Mouse (Mus musculus): Measurements from ENCODE around the gene Olfr323. TPM values are rescaled to one million over a fixed set of nuclear protein-coding genes. Genes with fewer than 3 reads are reported as not detected.

Gene Olfr323
- polyA plus RNA-seq, 1 experiment: not detected

- DNase-seq (ENCODE audit: low read depth): no peak
These were observed 27.3 kb downstream of the Olfr323 start for GRCm38 (mm10) chr11:58602800-58603560.

- no peak for DNase-seq (ENCODE audit: low read depth)
These were observed 28.2 kb downstream of the Olfr323 start for GRCm38 (mm10) chr11:58602062-58602461.

GRCm38 (mm10) chr11:58597837-58598236, 32.5 kb downstream of the Olfr323 start:
- DNase-seq (ENCODE audit: low read depth): no peak

GRCm38 (mm10) chr11:58594814-58595213, 35.5 kb downstream of the Olfr323 start, which contains the start of gene Olfr324:
Gene Olfr324 (plus strand): TSS chr11:58595114.
- DNase-seq (ENCODE audit: low read depth): no peak

- no peak for DNase-seq (ENCODE audit: low read depth)
These were observed 41.6 kb downstream of the Olfr323 start for GRCm38 (mm10) chr11:58588620-58589250.

- no peak for DNase-seq (ENCODE audit: low read depth)
These were observed 42.4 kb downstream of the Olfr323 start for GRCm38 (mm10) chr11:58587898-58588348.

GRCm38 (mm10) chr11:58578636-58579035, 51.7 kb downstream of the Olfr323 start:
- DNase-seq (ENCODE audit: low read depth): no peak

DNA sequence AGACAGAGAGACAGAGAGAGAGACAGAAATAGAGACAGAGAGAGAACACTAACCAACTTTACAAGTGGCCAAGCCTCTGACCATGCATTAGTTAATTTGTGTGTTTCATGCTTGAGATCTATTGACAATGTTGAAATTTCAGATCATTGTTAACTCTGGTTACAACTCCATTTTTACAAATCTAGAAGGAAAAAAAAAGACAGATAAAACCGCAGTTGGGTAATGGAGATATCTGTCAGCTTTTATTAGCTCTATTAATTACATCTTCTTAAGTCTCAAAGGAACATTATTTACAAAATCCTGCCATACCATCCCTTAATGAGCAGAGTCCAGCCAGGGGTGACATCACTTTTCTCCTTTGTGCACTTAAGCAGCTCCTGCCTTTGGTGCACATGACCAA, 52.9 kb downstream of the Olfr323 start, which contains the start of gene Olfr325:
TSS of gene Olfr325 (plus strand) at position 301 of the 400 bp plus-strand sequence.
- no peak for DNase-seq (ENCODE audit: low read depth)

Other genes with a start within 250 kb of the Olfr323 start
- 0.32 and 0.60 TPM in 2 replicates for gene 1810065E05Rik, start 209.4 kb downstream of the Olfr323 start, polyA plus RNA-seq (2012; rRNA removed)
- gene Gm12253, start 197.9 kb downstream of the Olfr323 start, polyA plus RNA-seq (2012; rRNA removed): not detected in 2 replicates
- 0.26 and 0.39 TPM in 2 replicates for gene Lypd9, start 177.6 kb downstream of the Olfr323 start, polyA plus RNA-seq (2012; rRNA removed)
- gene Olfr30, start 168.2 kb downstream of the Olfr323 start, polyA plus RNA-seq (2012; rRNA removed): 0.14 and 0.30 TPM in 2 replicates
- gene Olfr332, start 137.9 kb downstream of the Olfr323 start, polyA plus RNA-seq (2012; rRNA removed): 0.08 and 0.13 TPM in 2 replicates
- gene Olfr331, start 127.9 kb downstream of the Olfr323 start, polyA plus RNA-seq (2012; rRNA removed): not detected in 2 replicates
- gene Olfr330, start 95.7 kb downstream of the Olfr323 start, polyA plus RNA-seq (2012; rRNA removed): not detected in 2 replicates
- not detected in 2 replicates for gene Olfr329-ps, start 84.1 kb downstream of the Olfr323 start, polyA plus RNA-seq (2012; rRNA removed)
- not detected in 2 replicates for gene Olfr328, start 74.9 kb downstream of the Olfr323 start, polyA plus RNA-seq (2012; rRNA removed)
- not detected in 2 replicates for gene Olfr224, start 59.9 kb downstream of the Olfr323 start, polyA plus RNA-seq (2012; rRNA removed)
- gene Olfr325, start 52.8 kb downstream of the Olfr323 start, polyA plus RNA-seq (2012; rRNA removed): not detected in 2 replicates
- gene Olfr324, start 35.4 kb downstream of the Olfr323 start, polyA plus RNA-seq (2012; rRNA removed): not detected in 2 replicates
- 0.29 TPM in 1 of 2 replicates, not detected in the other for gene 2210407C18Rik, start 14.4 kb downstream of the Olfr323 start, polyA plus RNA-seq (2012; rRNA removed)
- not detected in 2 replicates for gene Trim58, start 10.0 kb upstream of the Olfr323 start, polyA plus RNA-seq (2012; rRNA removed)
- not detected in 2 replicates for gene Olfr322, start 28.3 kb upstream of the Olfr323 start, polyA plus RNA-seq (2012; rRNA removed)
- not detected in 2 replicates for gene Olfr320, start 50.6 kb upstream of the Olfr323 start, polyA plus RNA-seq (2012; rRNA removed)
- 0.06 TPM in 1 of 2 replicates, not detected in the other for gene Olfr319, start 68.7 kb upstream of the Olfr323 start, polyA plus RNA-seq (2012; rRNA removed)
- gene Olfr318, start 93.5 kb upstream of the Olfr323 start, polyA plus RNA-seq (2012; rRNA removed): not detected in 2 replicates
- gene Olfr317, start 108.7 kb upstream of the Olfr323 start, polyA plus RNA-seq (2012; rRNA removed): not detected in 2 replicates
- not detected in 2 replicates for gene Olfr316, start 122.2 kb upstream of the Olfr323 start, polyA plus RNA-seq (2012; rRNA removed)
- gene Olfr315, start 142.7 kb upstream of the Olfr323 start, polyA plus RNA-seq (2012; rRNA removed): not detected in 2 replicates
- gene Olfr314, start 152.5 kb upstream of the Olfr323 start, polyA plus RNA-seq (2012; rRNA removed): not detected in 2 replicates
- 3.3 and 4.8 TPM in 2 replicates for gene Fam183b, start 171.5 kb upstream of the Olfr323 start, polyA plus RNA-seq (2012; rRNA removed)
- gene Olfr313, start 184.5 kb upstream of the Olfr323 start, polyA plus RNA-seq (2012; rRNA removed): not detected in 2 replicates
- not detected in 2 replicates for gene Olfr312, start 198.7 kb upstream of the Olfr323 start, polyA plus RNA-seq (2012; rRNA removed)
- gene Olfr311, start 208.8 kb upstream of the Olfr323 start, polyA plus RNA-seq (2012; rRNA removed): not detected in 2 replicates
- gene Gm12258, start 216.7 kb upstream of the Olfr323 start, polyA plus RNA-seq (2012; rRNA removed): 4.6 and 6.2 TPM in 2 replicates
- 7.6 and 9.1 TPM in 2 replicates for gene 2810021J22Rik, start 236.7 kb upstream of the Olfr323 start, polyA plus RNA-seq (2012; rRNA removed)

All from gonadal fat pad, adult 2 months (tissue).